Mouse (Mus musculus) intestine, postnatal 0 days (tissue): ENCODE data around the gene Tas2r134. TPM values are rescaled to one million over a fixed set of nuclear protein-coding genes. Genes with fewer than 3 reads are reported as not detected.

Source experiments
- ATAC-seq: fragments of 200-750 bp; cut with Nextera tagmentation; 2 replicates; pipeline ENCODE4 v1.8.0; 2017; ENCODE audit warnings: mild to moderate bottlenecking, moderate TSS enrichment, moderate library complexity
- H3K27ac ChIP-seq: fragments of 300-500 bp; sonication (generic); 2 replicates; pipeline ENCODE4 v1.5.1; 2014; ENCODE audit warnings: mild to moderate bottlenecking, low read depth, low read length, moderate library complexity
- H3K27me3 ChIP-seq: fragments of 300-500 bp; sonication (generic); replicated peaks from 2 replicates; pipeline ENCODE4 v1.6.1; 2014; ENCODE audit warnings: low read length, mixed read lengths; ENCODE audit not compliant: control insufficient read depth, insufficient read depth
- H3K36me3 ChIP-seq: fragments of 300-500 bp; sonication (generic); 2 replicates; pipeline ENCODE4 v1.6.1; 2014; ENCODE audit warnings: mild to moderate bottlenecking, moderate library complexity; ENCODE audit not compliant: control insufficient read depth, insufficient read depth
- H3K4me1 ChIP-seq: fragments of 300-500 bp; sonication (generic); replicated peaks from 2 replicates; pipeline ENCODE4 v1.6.1; 2014; ENCODE audit warnings: antibody characterized with exemption, low read length, mixed read lengths; ENCODE audit not compliant: control insufficient read depth, insufficient read depth
- H3K4me2 ChIP-seq: fragments of 300-500 bp; sonication (generic); replicated peaks from 2 replicates; pipeline ENCODE4 v1.6.1; 2014; ENCODE audit warnings: low read depth, mild to moderate bottlenecking, moderate library complexity
- H3K4me3 ChIP-seq: fragments of 300-500 bp; sonication (generic); 2 replicates; pipeline ENCODE4 v1.5.1; 2014; ENCODE audit warnings: low read depth, low read length
- H3K9ac ChIP-seq: fragments of 300-500 bp; sonication (generic); 2 replicates; pipeline ENCODE4 v1.6.1; 2014; ENCODE audit warnings: mild to moderate bottlenecking, low read depth, low read length
- H3K9me3 ChIP-seq: fragments of 300-500 bp; sonication (generic); 2 replicates; pipeline ENCODE4 v1.6.1; 2016; ENCODE audit warnings: mixed run types; ENCODE audit not compliant: control insufficient read depth
- CTCF ChIP-seq: sonication (generic); IDR thresholded peaks from 2 replicates; pipeline ENCODE4 v1.5.1; 2016; ENCODE audit warnings: low read depth, mild to moderate bottlenecking, control low read depth, antibody characterized with exemption, moderate library complexity
- WGBS: fragments of 180-500 bp; shearing (Covaris S2); extraction: QIAGEN DNeasy Blood & Tissue Kit; methylation state at CpG from one replicate; pipeline ENCODE4 v1.1.7; 2014; 5-methylcytosine and 5-hydroxymethylcytosine counted together
- polyA plus RNA-seq: library from polyadenylated mRNA; unstranded; fragments of >200 nt; fragmentation: Nextera tagmentation; extraction: Ambion mirVana; gene quantifications from 2 replicates; pipeline ENCODE4 v1.2.1, GENCODE M21; 2015

Gene Tas2r134
- polyA plus RNA-seq, 1 experiment from 2014 or later: not detected

GRCm38 (mm10) chr2:51643244-51644139, 16.2 kb downstream of the Tas2r134 start:
- H3K27me3 ChIP-seq: no peaks in the 10 kb centered on the region
- TF ChIP-seq CTCF: no peak
- H3K4me3 ChIP-seq: no peak overlapping the region
- H3K36me3 ChIP-seq: no peaks in the 10 kb centered on the region
- H3K9me3 ChIP-seq: no peaks in the 10 kb centered on the region
- no peaks in the 10 kb centered on the region for H3K4me1 ChIP-seq
- no peak for ATAC-seq
- no peak overlapping the region for H3K4me2 ChIP-seq
- H3K27ac ChIP-seq: no peak overlapping the region
- no peak overlapping the region for H3K9ac ChIP-seq
- 78% methylated on average over 7 of the region's 7 CpGs for WGBS

- H3K27ac ChIP-seq: no peak overlapping the region
- H3K9me3 ChIP-seq: no peaks in the 10 kb centered on the region
- no peak overlapping the region for H3K4me3 ChIP-seq
- no peaks in the 10 kb centered on the region for H3K36me3 ChIP-seq
- H3K4me1 ChIP-seq: no peaks in the 10 kb centered on the region
- no peak overlapping the region for H3K9ac ChIP-seq
- H3K27me3 ChIP-seq: no peaks in the 10 kb centered on the region
- TF ChIP-seq CTCF: no peak
- no peak for ATAC-seq
- WGBS: 74% methylated on average over 3 of the region's 3 CpGs
- H3K4me2 ChIP-seq: no peak overlapping the region
Observed at GRCm38 (mm10) chr2:51647972-51648371, 20.7 kb downstream of the Tas2r134 start.

- no peaks in the 10 kb centered on the region for H3K4me1 ChIP-seq
- no peaks in the 10 kb centered on the region for H3K9me3 ChIP-seq
- WGBS: 63% methylated on average over 1 of the region's 1 CpGs
- no peaks in the 10 kb centered on the region for H3K27me3 ChIP-seq
- H3K36me3 ChIP-seq: no peaks in the 10 kb centered on the region
- H3K4me2 ChIP-seq: no peak overlapping the region
- no peak overlapping the region for H3K4me3 ChIP-seq
- H3K27ac ChIP-seq: no peak overlapping the region
- ATAC-seq: no peak
- no peak overlapping the region for H3K9ac ChIP-seq
- no peak for TF ChIP-seq CTCF
Observed at GRCm38 (mm10) chr2:51649887-51650286, 22.6 kb downstream of the Tas2r134 start.

GRCm38 (mm10) chr2:51652086-51652485, 24.8 kb downstream of the Tas2r134 start:
- Histone ChIP-seq H3K9me3 (no peaks in the 10 kb centered on the region), H3K4me1 (no peaks in the 10 kb centered on the region), H3K4me3 (no peak overlapping the region), H3K36me3 (no peaks in the 10 kb centered on the region), H3K9ac (no peak overlapping the region), H3K27me3 (no peaks in the 10 kb centered on the region), H3K27ac (no peak overlapping the region), H3K4me2 (no peak overlapping the region)
- WGBS: 95% methylated on average over 10 of the region's 10 CpGs
- TF ChIP-seq CTCF: no peak
- ATAC-seq: no peak

GRCm38 (mm10) chr2:51657684-51658083, 30.4 kb downstream of the Tas2r134 start:
- no peaks in the 10 kb centered on the region for H3K36me3 ChIP-seq
- WGBS: 58% methylated on average over 2 of the region's 3 CpGs
- no peak for TF ChIP-seq CTCF

GRCm38 (mm10) chr2:51658288-51658687, 31.0 kb downstream of the Tas2r134 start:
- WGBS: 66% methylated on average over 5 of the region's 5 CpGs
- Histone ChIP-seq H3K9me3 (no peaks in the 10 kb centered on the region), H3K4me3 (no peak overlapping the region), H3K4me2 (no peak overlapping the region), H3K36me3 (no peaks in the 10 kb centered on the region), H3K4me1 (no peaks in the 10 kb centered on the region), H3K9ac (no peak overlapping the region), H3K27ac (no peak overlapping the region), H3K27me3 (no peaks in the 10 kb centered on the region)
- no peak for TF ChIP-seq CTCF
- ATAC-seq: no peak

More at GRCm38 (mm10) chr2:51657684-51658083, 30.4 kb downstream of the Tas2r134 start:
- ATAC-seq: no peak
- Histone ChIP-seq H3K4me2 (no peak overlapping the region), H3K9me3 (no peaks in the 10 kb centered on the region), H3K27me3 (no peaks in the 10 kb centered on the region), H3K4me1 (no peaks in the 10 kb centered on the region), H3K9ac (no peak overlapping the region), H3K27ac (no peak overlapping the region), H3K4me3 (no peak overlapping the region)
